Mouse (Mus musculus): ENCODE measurements at regions not wholly inside any gene's neighbourhood (a gene's known extent, or its start where the extent isn't known, plus 50 kb on each side); places are given as distances from the start of the nearest gene placed in this dataset.

DNA sequence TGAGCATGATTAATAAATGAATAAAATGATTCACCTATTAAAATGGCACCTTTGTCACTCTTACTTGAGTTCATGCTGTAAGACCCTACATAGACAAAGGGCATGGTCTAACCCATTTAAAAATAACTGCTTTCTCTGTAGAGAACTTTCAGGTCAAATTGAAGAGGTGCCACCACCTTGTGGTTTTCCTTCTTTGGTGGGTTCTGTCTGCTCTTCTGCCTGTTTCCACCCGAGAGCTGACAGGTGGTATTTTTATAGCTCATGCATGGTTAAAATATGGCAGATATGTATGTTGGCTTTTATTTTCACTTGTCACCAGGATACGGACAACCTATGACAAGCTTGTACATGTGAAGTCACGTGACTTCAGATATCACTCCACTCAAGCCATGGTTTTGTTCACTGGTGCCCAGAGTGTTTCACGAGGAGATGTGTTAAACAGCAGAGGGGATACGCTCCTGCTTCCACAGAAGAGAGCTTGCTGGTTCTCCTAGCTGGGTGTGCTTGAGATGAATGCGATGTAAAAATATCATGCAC is 794.3 kb upstream of the Car8 start:
- no peak for DNase-seq (ENCODE audit: low spot score in 2 of 2)

DNA sequence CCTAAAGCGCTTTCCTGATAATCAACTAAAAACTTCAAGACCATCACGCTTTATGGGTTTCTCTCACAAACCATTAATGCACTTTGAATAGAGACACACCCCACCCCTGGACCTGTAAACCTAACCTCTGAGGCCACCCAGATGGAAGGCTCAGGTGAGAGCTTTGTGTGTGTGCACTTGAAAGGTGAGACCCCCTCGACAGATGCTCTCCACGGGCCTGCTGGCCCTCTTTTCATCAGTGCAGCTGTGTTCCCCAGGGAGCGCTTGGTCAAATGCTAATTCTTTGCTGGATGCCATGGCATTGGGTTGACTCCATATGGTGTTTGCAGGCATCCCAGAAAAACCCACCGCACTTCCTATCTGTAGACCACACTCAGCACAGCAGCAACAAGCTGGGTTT is 792.8 kb upstream of the Car8 start:
- DNase-seq (ENCODE audit: low spot score in 2 of 2), result no peak

DNA sequence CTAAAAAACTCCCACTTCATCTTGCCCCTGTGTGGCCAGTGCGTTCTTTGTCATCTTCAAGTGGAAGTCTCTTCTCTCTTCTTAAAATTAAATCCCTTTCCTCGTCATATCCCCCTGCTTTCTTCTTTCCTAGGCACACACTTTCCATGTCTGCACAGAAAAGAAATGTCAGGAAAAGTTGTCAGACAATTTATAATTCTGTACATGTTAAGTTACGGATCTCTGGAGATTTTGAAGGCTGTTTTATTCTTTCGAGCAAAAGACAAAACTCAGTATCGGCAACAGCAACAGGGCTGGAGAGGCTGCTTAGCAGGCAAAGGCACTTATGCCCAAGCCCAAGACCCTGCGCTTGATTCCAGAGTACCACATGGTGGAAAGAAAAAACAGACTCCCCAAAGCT is 790.1 kb upstream of the Car8 start:
- DNase-seq (ENCODE audit: low spot score in 2 of 2), result no peak

DNA sequence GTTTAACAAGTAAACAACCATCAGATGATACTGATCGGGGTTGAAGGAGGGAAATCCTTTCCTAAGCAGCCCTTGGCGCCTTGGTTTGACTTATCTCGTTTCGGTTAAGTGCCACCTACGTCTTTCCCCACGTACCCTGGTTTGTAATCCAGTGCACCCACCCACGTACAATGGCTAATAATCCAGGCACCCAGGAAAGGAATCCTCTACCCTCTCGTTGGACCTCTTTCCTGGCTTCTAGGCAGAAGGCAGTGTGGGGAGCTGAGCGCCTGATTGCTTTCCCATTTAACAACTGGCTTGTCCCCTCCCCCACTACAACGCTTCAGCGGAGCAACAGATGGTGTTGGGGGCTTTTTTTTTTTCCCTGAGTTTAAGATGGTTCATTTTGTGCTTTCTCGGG is 789.6 kb upstream of the Car8 start:
- no peak for DNase-seq (ENCODE audit: low spot score in 2 of 2)

DNA sequence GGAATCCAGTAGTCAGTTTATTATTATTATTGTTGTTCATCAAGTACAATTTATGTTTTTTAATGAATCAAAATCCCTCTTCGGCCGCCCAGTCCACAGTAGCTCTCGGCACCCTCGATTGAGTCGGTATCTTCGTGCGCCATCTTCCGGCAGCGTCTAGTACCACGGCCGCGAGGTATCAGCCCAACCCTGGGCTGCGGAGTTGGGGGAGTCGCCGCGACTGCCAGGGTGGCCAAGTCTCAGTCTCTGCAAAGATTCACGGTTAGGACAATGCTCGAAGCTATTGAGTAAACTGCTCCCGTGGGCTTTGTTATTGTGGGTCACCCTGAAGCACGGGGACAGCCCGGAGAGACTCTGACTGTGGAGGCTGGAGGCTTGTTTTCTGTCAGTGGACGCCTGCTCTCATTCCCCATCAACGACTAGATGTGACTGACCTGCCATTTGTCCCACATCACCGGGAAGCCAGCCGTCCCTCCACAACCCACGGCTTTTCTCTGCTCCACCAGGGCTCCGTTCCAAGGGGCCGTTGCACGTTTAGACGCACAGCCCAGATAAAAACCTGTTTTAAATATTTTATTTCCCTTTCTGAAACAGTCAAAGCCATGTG is 789.1 kb upstream of the Car8 start:
- DNase-seq (ENCODE audit: low spot score in 2 of 2), result peak; percentile 70 to 83

DNA sequence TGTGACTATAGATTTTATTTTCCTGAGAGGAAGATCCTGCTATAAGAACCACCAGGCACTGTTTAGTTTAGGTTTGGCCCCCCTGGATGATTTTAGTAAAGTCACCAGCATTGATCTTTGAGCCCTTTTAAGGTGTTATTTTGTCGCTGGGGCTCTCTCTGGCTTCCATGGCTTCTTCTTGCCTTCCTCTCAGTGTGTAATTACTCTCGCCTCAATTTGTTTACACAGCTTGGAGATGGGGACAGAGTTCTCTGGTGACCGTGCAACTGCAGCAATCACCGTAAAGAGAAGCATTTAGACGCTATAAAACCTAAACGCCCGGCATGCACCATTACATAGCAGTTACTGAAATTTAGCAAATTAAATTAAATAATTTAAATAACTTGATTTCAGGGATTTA is 788.5 kb upstream of the Car8 start:
- no peak for DNase-seq (ENCODE audit: low spot score in 2 of 2)

DNA sequence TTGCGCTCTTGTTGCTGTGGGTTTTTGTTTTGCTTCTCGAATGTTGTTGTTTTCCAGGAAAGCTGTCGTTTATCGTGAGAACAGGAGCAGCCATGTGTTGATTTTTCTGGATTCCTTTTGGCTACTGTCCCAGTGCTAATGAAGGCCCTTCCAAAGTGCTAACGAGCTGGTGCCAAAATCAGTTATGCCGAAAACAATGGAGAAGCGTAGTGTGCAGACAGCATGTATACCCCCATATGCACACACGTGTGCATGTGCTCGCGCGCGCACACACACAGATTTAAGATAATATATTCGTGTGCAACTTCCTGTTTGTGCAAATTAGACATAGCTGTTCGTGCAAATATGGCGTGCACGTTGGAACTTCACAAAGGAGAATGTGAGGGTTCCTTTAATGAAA is 788.0 kb upstream of the Car8 start:
- peak in 1 of 2 experiments; percentile 19 for DNase-seq (ENCODE audit: low spot score in 2 of 2)

DNA sequence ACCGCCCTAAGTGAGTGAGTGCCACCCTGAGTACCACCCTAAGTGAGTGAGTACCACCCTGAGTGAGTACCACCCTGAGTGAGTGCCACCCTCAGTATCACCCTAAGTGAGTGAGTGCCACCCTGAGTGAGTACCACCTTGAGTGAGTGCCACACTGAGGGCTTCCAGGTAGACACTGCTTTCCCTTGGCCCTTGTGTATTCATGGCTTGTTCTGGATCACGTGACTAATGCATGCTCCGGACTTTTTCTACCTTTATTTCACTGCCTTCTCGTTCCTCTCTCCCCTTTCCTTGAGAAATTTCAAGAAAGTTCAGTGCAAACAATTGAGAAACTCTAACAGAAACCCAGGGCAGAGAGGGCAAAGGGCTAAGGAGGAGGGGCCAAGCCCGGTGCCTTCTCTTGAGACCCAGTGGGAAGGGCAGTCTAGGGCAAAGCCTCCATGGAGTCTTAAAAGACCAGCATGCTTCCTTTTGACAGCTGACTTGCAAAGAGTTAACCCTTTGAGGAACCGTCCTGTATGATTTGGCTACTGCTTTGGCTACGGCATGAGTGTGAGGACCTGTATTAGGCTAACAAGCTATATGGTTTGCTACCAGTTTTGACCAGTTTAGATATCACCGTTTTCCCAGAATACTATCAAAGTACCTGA is 787.1 kb upstream of the Car8 start:
- DNase-seq (ENCODE audit: low spot score in 2 of 2), result no peak

DNA sequence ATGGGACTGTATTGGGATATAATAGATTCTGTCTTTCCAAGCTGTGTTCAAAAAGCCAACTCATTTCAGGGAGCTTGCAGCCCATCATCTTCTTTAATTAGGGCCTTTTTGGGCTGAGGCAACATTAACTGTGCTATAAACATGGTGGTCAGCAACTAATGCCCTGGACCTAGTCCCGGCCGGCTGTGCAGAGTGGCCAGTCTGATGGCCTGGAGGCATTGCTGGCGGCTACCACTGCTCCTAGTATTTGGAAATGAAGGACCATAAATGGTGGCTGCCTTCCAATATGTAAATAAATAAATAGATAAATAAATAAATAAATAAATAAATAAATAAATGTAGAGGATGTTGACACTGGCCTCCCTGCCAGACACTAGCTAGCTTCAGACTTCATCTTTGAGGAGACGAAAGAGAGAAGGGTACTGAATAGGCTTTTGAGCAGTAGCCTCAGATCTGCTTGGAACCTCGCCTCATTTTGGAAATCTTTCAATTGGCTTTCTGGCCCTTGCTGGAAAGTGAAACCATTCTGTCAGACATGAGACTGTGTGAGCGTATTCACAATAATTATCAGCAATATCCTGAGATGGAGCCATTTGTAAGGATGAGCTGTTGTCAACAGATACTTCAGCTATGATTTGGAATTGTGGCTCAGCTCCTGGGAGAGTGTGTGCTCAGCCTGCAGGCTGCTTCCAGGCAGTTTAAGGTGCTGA is 785.5 kb upstream of the Car8 start:
- peak; percentile 42 to 58 for DNase-seq (ENCODE audit: low spot score in 2 of 2)

DNA sequence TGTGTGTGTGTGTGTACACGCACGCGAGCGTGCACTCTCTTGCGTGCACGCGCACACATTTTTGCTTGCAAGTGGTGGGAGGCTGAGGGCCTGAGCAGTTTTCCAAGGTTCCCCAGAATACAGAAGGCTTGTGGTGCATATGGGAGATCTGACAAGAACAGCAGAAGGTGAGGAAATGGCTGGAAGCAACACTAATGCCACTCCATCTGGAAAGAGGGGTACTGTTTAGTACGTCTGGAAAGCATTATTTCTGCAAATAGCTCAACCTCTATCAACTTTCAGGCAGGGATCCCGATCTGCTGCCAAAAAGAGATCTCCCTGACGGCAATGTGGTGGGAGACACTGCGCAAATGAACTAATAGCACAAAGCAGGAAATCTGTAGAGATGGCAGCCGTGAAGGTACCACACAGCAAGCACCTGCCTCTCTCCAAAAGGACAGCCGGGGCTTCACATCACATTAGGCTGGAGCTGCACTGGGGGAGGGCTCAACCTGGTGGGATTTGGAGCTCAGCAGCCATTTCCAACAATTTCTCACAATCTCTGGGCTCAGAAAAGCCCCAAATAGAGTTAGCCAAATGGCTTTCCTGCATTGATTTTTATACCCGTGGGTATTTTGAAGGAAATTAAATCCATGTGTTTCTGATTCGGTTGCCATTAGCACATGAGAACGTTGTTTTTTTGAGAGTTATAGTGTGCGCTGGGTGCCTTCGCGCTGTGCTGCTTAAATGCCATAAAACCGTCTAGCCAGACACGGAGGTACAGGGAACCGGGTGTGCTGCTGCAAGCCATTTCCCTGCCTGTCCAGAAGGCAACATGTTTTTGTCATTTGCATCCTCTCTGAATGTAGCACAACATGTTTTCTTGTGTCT is 780.6 kb upstream of the Car8 start:
- DNase-seq (ENCODE audit: low spot score in 2 of 2), result no peak

DNA sequence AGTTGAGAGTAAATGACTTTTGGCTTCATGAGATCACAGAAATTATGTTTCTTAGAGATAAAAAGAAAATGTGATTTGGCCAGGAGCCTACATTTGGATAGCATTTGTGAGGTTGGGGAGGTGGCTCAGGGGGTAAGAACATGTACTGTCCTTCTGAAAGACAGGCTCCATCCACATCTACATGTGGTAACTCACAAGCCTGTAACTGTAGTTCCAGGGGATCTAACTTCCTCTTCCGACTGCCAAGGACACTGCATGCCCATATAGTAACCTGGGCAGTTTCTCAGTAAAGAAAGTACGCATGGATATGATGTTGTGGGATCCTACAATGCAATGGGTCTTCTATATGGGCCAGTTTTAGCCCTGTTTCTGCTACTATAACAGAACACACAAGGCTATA is 779.4 kb upstream of the Car8 start:
- no peak for DNase-seq (ENCODE audit: low spot score in 2 of 2)

DNA sequence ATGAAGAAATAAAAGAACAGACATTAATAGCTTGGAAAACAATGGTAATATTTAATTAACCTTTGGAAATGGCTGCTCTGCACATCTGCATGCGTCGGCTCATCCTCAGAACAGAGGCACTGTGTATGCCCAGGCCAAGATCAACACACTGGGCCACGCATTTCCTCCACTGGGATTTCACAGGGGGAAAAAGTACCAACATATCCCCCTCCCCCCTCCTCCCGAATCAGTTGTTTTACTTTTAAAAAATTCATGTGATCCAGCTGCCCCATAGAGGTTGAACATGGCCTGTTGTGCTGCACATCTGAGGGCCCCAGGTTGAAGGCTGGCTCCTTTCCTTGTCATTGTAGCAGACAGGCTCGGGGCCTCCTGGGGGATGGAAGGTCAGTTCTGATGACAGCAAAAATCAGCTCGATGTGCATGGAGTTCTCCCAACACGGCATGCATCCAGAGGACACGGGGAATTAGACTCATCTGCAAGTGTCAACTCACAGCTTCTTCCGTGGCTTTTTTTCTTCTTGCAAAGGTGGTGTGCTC is 777.7 kb upstream of the Car8 start:
- no peak for DNase-seq (ENCODE audit: low spot score in 2 of 2)

DNA sequence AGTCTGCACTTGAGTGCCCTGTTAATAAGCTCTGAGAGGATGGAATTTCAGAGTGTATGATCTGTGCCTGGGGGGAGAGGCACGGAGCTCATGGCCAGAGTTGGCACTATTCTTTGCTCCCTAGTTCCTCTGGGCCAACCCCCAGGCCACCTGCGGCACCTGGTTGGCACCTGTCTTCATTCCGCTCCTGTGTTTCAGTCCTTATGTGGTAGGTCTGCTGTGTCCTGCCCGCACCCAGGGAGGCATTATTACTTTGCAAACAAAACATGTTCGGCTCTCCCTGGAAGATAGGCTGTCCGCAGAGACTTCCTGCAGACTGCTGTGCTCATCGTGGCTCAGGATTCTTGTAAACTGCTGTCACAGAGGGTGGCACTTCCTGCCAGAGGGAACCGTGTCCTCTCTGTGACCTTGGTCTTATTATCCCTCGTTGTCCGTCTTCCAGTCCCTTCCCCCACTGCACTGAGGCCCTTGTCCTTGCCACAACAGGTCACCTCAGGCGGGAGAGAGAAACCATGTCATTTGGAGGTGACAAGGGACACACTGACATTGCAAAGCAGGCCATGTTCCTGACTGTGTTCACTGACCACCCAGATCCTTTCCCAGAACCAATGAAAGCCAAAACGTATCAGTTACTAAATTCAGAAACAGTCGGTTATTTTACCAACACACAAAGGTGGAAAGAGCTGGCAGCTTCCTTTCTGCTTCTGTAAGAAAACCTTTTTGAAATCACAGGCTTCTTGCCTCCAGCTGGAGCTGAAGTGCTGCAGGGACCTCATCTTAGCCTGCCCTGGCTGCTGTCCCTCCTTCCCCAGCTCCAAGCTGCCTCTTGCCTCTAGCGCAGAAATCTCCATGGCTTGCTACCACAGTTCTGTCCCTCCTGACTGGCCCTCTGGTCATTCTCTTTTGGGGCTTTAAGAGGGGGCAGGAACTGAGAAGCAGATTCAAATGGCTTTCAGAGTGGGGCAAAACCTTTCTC is 777.0 kb upstream of the Car8 start:
- peak; percentile 15 to 20 for DNase-seq (ENCODE audit: low spot score in 2 of 2)

DNA sequence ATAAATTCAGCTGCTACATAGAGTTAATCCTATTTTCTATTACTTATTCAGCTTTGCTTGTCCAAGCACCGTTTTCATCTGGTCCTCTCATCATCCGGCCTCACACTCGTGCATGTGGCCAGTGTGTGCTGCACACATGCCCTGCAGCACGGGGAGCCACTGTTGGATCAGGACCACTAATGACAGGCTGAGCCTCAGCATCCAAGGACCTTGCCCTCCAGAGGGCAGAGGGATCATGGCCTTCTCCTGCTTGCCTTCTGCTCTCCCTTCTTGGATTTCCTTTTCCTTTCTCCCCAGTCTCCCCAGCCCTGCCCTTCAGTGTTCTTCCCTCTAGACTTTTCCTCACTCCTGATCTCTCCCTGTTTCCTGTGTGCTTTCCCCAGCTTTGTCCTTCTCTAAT is 776.1 kb upstream of the Car8 start:
- no peak for DNase-seq (ENCODE audit: low spot score in 2 of 2)

DNA sequence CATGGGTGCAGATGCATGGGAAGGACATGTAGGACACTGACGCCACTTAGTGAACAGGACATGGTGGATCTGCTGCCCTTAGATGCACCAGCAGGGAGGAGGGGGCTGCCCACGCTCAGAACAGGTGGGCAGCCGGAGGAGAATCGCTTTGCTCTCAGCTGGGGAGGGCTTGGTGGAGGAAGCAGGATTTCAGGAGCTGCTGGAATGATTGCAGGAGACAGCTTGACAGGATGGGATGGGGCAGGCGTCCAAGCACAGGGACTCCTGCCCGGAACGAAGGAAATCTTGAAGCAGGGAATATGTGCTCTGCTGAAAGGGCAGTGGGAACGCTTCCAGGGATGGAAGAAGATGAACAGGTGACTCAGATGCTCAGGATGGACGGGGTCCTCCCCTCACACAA is 773.9 kb upstream of the Car8 start:
- no peak for DNase-seq (ENCODE audit: low spot score in 2 of 2)

DNA sequence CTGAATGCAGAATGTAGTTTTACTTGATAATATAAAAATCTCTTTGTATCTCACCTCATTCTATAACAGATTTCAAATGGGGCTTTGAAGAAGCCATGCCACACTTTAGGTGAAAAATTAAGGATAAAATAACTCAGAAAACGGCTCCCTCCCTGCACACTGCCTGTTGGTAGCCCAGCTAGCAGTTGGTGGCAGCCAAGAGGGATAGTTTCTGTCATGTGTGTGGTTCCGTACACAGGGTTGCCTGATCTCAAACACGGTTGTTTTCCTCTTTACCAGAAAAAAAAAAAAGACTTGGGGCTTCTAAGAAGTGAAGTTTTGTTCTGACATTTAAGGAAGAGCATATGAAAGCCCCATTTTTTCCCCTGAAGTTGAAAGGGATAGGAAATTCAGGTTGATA is 773.1 kb upstream of the Car8 start:
- DNase-seq (ENCODE audit: low spot score in 2 of 2), result no peak

DNA sequence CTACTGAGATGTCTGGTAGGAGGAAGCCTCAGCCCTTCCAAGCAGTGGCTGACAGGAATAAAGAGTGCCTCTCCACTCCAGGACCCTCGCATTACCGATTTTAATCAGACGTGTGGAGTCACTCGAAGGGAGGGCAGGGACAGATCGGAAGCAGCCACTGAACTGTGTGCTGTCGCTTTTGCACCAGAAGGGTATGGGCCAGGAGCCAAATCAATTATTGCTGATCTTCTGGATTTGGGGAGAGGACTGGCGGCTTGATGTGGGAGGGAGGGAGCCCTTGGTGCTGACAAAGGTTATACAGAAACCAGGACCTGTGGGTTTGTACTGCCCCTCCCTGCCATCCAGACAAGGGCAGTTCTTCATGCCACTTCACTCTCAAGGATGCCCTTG is 772.3 kb upstream of the Car8 start:
- no peak for DNase-seq (ENCODE audit: low spot score in 2 of 2)

DNA sequence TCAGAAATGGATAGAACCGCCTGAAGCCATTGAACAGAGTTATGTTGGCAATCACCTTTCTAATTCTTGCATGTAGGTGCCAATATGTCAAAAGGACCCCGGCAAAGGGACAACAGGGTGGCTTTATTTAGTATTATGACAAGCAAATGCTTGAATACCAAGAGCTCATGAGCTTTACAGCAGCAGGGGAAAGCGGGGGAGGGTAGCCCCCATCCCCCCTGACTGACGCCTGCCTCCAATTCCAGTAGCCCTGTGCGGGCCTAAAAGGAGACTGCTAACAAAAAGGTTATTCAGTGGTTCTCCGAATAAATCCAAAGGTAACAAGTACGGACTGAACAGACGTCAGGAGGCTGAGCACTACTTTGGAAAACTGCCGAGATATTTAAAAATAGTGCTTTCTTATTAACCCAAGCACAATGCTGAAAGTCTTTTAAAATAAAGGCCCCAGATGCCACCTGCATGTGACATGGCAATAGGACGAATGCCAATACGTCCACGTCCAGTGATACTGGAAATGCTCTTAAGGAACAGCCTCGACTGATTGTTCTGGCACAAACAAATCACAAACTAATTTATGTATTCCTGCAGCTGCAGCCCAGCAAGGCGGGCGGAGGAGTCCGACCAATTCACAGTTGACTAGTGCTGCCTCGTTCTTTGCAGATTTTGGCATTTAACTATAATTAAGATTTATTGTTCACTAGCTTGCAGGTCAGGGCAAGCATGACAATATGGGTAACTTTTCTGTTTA is 771.7 kb upstream of the Car8 start:
- no peak for DNase-seq (ENCODE audit: low spot score in 2 of 2)

DNA sequence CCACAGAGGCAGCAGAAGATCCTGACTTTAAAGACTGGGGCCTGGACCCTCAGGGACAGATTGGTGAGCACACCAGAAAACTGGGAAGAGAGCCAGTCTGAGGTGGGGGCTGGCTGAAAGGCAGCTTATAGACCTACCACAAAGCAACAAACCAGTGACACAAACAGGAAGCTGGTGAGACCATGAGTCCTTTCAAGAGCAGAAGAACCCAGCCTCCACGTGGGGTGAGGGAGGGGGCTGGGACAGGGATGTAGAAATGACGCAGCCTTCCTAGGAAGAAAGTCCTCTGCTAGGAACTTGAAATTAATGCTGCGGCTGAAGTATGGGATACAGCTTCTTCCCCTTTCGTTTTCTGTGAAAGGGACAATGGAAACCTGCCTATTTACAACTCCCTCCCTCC is 770.8 kb upstream of the Car8 start:
- DNase-seq (ENCODE audit: low spot score in 2 of 2), result no peak
